Mouse (Mus musculus): ENCODE measurements around the gene Zfp57. TPM values are rescaled to one million over a fixed set of nuclear protein-coding genes. Genes with fewer than 3 reads are reported as not detected.

The Zfp57 gene
- polyA plus RNA-seq, 1 experiment = 16.5 TPM

DNA sequence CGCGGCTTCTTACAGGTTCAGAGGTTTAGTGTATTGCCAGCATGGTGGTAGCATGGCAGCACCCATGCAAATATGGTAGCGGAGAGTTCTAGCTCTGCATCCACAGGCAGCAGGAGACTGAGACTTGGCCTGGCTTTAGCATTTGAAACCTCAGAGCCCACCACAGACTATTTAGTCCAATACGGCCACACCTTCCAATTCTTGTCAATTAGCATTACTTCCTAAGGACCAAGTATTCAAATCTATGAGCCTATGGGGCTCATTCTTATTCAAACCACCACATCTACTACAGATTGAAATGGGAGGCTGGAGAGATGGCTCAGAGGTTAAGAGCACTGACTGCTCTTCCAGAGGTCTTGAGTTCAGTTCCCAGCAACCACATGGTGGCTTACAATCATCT, 26.5 kb downstream of the Zfp57 start:
- Histone ChIP-seq H3K4me1 (ENCODE audit: control insufficient read depth, insufficient read depth, low read length) (peaks cover 8% of the 10 kb centered on the region), H3K27ac (ENCODE audit: control insufficient read depth, insufficient read depth, low read depth, low read length) (no peak overlapping the region), H3K4me3 (ENCODE audit: control insufficient read depth, low read depth, low read length) (no peak overlapping the region), H3K27me3 (ENCODE audit: control insufficient read depth, insufficient read depth, low read length) (no peaks in the 10 kb centered on the region), H3K36me3 (ENCODE audit: control insufficient read depth, insufficient read depth, low read length) (no peaks in the 10 kb centered on the region)
- TF ChIP-seq POLR2A (IDR thresholded peaks at IDR 0.05; ENCODE audit: control insufficient read depth, low read depth, low read length) (no peak), CTCF (IDR thresholded peaks at IDR 0.05; ENCODE audit: control insufficient read depth, insufficient read depth, insufficient replicate concordance, low read depth, low read length) (no peak)

GRCm38 (mm10) chr17:37028212-37028611, 27.2 kb downstream of the Zfp57 start:
- TF ChIP-seq CTCF (IDR thresholded peaks at IDR 0.05; ENCODE audit: control insufficient read depth, insufficient read depth, insufficient replicate concordance, low read depth, low read length) = no peak
- no peak for TF ChIP-seq POLR2A (IDR thresholded peaks at IDR 0.05; ENCODE audit: control insufficient read depth, low read depth, low read length)
- Histone ChIP-seq H3K4me1 (ENCODE audit: control insufficient read depth, insufficient read depth, low read length) (peaks cover 8% of the 10 kb centered on the region), H3K4me3 (ENCODE audit: control insufficient read depth, low read depth, low read length) (peak overlapping the region; percentile 95), H3K36me3 (ENCODE audit: control insufficient read depth, insufficient read depth, low read length) (no peaks in the 10 kb centered on the region), H3K27me3 (ENCODE audit: control insufficient read depth, insufficient read depth, low read length) (no peaks in the 10 kb centered on the region), H3K27ac (ENCODE audit: control insufficient read depth, insufficient read depth, low read depth, low read length) (peak overlapping the region; percentile 52; the same call in 1 of the 2 replicates)

DNA sequence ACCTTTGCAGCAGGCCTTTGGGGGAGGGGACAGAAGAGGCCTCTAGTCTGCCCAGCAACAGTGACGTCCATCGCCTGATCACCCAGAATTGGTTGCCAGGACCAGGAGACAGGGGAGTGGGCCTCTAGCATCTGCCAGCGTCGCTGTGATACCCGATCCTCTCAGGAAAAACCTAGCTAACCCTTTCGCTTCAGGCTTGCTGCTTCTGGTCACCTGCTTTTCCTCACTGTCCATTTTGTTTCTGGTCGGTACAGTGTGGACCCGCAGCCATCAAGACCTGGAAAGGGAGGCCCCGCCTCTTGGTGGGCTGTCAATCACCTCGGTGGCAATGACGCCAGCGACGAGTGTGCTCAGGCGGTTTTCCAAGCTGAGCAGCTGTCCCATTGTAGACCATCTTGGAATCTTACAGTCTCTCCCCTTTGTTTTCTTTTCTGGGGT, 27.7 kb downstream of the Zfp57 start:
- Histone ChIP-seq H3K27ac (ENCODE audit: control insufficient read depth, insufficient read depth, low read depth, low read length) (no peak overlapping the region), H3K36me3 (ENCODE audit: control insufficient read depth, insufficient read depth, low read length) (no peaks in the 10 kb centered on the region), H3K4me1 (ENCODE audit: control insufficient read depth, insufficient read depth, low read length) (peaks cover 8% of the 10 kb centered on the region), H3K4me3 (ENCODE audit: control insufficient read depth, low read depth, low read length) (peak overlapping the region; percentile 95), H3K27me3 (ENCODE audit: control insufficient read depth, insufficient read depth, low read length) (no peaks in the 10 kb centered on the region)
- TF ChIP-seq POLR2A (IDR thresholded peaks at IDR 0.05; ENCODE audit: control insufficient read depth, low read depth, low read length) (no peak), CTCF (IDR thresholded peaks at IDR 0.05; ENCODE audit: control insufficient read depth, insufficient read depth, insufficient replicate concordance, low read depth, low read length) (no peak)

GRCm38 (mm10) chr17:37029162-37029561, 28.2 kb downstream of the Zfp57 start:
- no peak overlapping the region for H3K4me3 ChIP-seq (ENCODE audit: control insufficient read depth, low read depth, low read length)
- H3K4me1 ChIP-seq (ENCODE audit: control insufficient read depth, insufficient read depth, low read length) = peaks cover 8% of the 10 kb centered on the region
- no peak for TF ChIP-seq POLR2A (IDR thresholded peaks at IDR 0.05; ENCODE audit: control insufficient read depth, low read depth, low read length)
- no peak for TF ChIP-seq CTCF (IDR thresholded peaks at IDR 0.05; ENCODE audit: control insufficient read depth, insufficient read depth, insufficient replicate concordance, low read depth, low read length)
- H3K27ac ChIP-seq (ENCODE audit: control insufficient read depth, insufficient read depth, low read depth, low read length) = no peak overlapping the region
- H3K27me3 ChIP-seq (ENCODE audit: control insufficient read depth, insufficient read depth, low read length) = no peaks in the 10 kb centered on the region
- no peaks in the 10 kb centered on the region for H3K36me3 ChIP-seq (ENCODE audit: control insufficient read depth, insufficient read depth, low read length)

- TF ChIP-seq CTCF (IDR thresholded peaks at IDR 0.05; ENCODE audit: control insufficient read depth, insufficient read depth, insufficient replicate concordance, low read depth, low read length) (no peak), POLR2A (IDR thresholded peaks at IDR 0.05; ENCODE audit: control insufficient read depth, low read depth, low read length) (no peak)
- no peaks in the 10 kb centered on the region for H3K36me3 ChIP-seq (ENCODE audit: control insufficient read depth, insufficient read depth, low read length)
- no peaks in the 10 kb centered on the region for H3K4me1 ChIP-seq (ENCODE audit: control insufficient read depth, insufficient read depth, low read length)
- H3K27ac ChIP-seq (ENCODE audit: control insufficient read depth, insufficient read depth, low read depth, low read length) = no peak overlapping the region
- H3K27me3 ChIP-seq (ENCODE audit: control insufficient read depth, insufficient read depth, low read length) = no peaks in the 10 kb centered on the region
- no peak overlapping the region for H3K4me3 ChIP-seq (ENCODE audit: control insufficient read depth, low read depth, low read length)
These were observed 38.3 kb downstream of the Zfp57 start for GRCm38 (mm10) chr17:37039127-37039894.

- Histone ChIP-seq H3K27ac (ENCODE audit: control insufficient read depth, insufficient read depth, low read depth, low read length) (no peak overlapping the region), H3K36me3 (ENCODE audit: control insufficient read depth, insufficient read depth, low read length) (no peaks in the 10 kb centered on the region), H3K4me3 (ENCODE audit: control insufficient read depth, low read depth, low read length) (no peak overlapping the region), H3K4me1 (ENCODE audit: control insufficient read depth, insufficient read depth, low read length) (peaks cover 11% of the 10 kb centered on the region), H3K27me3 (ENCODE audit: control insufficient read depth, insufficient read depth, low read length) (no peaks in the 10 kb centered on the region; the same call in 1 of the 2 replicates)
- TF ChIP-seq POLR2A (IDR thresholded peaks at IDR 0.05; ENCODE audit: control insufficient read depth, low read depth, low read length) (no peak), CTCF (IDR thresholded peaks at IDR 0.05; ENCODE audit: control insufficient read depth, insufficient read depth, insufficient replicate concordance, low read depth, low read length) (no peak)
These were observed 43.8 kb downstream of the Zfp57 start for GRCm38 (mm10) chr17:37044651-37045244.

DNA sequence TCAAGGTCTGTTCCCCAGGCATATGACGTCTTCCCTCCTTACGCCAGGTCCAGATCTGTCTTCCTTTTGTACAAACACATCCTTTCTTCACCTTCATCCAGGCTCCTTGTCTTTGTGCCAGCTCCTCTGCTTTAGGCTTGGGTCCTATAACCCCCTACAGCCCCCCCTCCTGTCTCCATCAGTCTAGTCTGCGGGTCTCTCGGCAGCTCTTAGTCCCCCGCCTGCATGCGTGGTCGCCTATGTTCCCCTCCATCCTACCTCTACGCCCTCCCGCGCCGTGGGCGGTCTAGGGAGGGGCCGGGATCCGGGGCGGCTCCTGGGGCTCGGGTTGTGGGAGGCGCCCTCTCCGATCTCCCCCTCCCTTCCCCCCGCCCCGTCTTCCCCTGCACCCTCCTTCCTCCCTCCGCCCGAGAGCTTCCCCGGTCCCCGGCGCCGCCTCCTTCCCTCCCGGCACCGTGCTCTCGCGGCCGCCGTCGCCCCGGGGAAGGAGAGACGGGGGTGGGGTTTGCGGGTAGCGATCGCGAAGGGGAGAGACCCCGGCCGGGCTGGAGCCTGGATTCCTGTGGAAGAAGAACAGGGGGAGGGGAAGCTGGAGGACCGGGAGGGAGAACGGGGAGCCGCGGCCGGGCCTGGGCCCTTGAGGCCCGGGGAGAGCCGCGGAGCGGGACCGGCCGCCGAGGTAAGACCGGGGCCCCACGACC, 44.8 kb downstream of the Zfp57 start, which contains the start of gene Gabbr1:
Gene Gabbr1, plus strand, starts transcription at position 356 of the 701 bp plus-strand sequence.
- H3K27me3 ChIP-seq (ENCODE audit: control insufficient read depth, insufficient read depth, low read length) = no peaks in the 10 kb centered on the region; the same call in 1 of the 2 replicates
- H3K36me3 ChIP-seq (ENCODE audit: control insufficient read depth, insufficient read depth, low read length) = no peaks in the 10 kb centered on the region
- peaks cover 18% of the 10 kb centered on the region for H3K4me1 ChIP-seq (ENCODE audit: control insufficient read depth, insufficient read depth, low read length)
- H3K4me3 ChIP-seq (ENCODE audit: control insufficient read depth, low read depth, low read length) = peak within 1 kb of the TSS; percentile 79
- H3K27ac ChIP-seq (ENCODE audit: control insufficient read depth, insufficient read depth, low read depth, low read length) = no peak within 1 kb of the TSS
- TF ChIP-seq CTCF (IDR thresholded peaks at IDR 0.05; ENCODE audit: control insufficient read depth, insufficient read depth, insufficient replicate concordance, low read depth, low read length) = no peak
- no peak for TF ChIP-seq POLR2A (IDR thresholded peaks at IDR 0.05; ENCODE audit: control insufficient read depth, low read depth, low read length)
